Mouse (Mus musculus) CD4-positive, CD25-positive, alpha-beta regulatory T cell (primary cell): ENCODE results near the gene Cox7b2. TPM values are rescaled to one million over a fixed set of nuclear protein-coding genes. Genes with fewer than 3 reads are reported as not detected.

Experiments
- polyA plus RNA-seq: library from polyadenylated mRNA; unstranded; fragments of 100-300 nt; shearing (Covaris generic); gene quantifications from one replicate; pipeline ENCODE4 v1.2.1, GENCODE M21; 2017

Cox7b2 gene
- polyA plus RNA-seq, result not detected

GRCm38 (mm10) chr5:71548079-71548478 lies at the start of gene Cox7b2:
TSS of gene Cox7b2 (minus strand) at chr5:71548205.

Other genes starting within 250 kb of the Cox7b2 start
- 0.11 TPM for gene Gabrb1, start 109.9 kb upstream of the Cox7b2 start, polyA plus RNA-seq
- not detected for gene Gabra4, start 110.1 kb upstream of the Cox7b2 start, polyA plus RNA-seq